Mouse (Mus musculus) heart, adult 2 months (tissue): ENCODE measurements at regions not wholly inside any gene's neighbourhood (a gene's known extent, or its start where the extent isn't known, plus 50 kb on each side); places are given as distances from the start of the nearest gene placed in this dataset.

ENCODE experiments used
- CTCF ChIP-seq: fragments of 200-600 bp; IDR thresholded peaks from 2 replicates; pipeline ENCODE4 v1.8.1; 2022; ENCODE audit warnings: antibody characterized with exemption, mild to moderate bottlenecking, moderate library complexity
- EP300 ChIP-seq: fragments of 200-500 bp; IDR thresholded peaks from 2 replicates; pipeline ENCODE4 v1.6.1; 2011; ENCODE audit warnings: low read depth, low read length, control low read depth; ENCODE audit not compliant: insufficient read depth
- POLR2A ChIP-seq: fragments of 200-500 bp; IDR thresholded peaks from 2 replicates; pipeline ENCODE4 v1.6.1; 2011; ENCODE audit warnings: mild to moderate bottlenecking, low read depth, low read length, control low read depth; ENCODE audit not compliant: insufficient read depth

DNA sequence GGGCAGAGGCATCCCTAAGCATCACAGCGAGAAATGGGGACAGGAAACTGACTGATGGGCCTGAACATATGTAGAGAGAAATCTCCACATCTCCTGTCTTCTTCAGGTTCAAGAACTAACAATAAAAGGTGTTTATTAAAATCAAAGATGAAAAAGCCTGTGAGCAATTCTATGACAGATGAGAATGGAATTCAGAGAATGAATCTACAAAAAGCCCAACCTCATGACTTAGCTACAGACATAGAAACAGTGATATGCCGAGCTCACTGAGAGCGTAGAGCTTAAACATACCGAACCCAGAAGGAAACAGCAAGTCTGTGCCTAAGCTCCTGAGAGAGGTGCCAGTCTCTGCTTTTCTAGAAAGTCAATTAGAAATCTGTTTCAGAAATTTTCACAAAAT lies 203.7 kb upstream of the Mctp2 start:
- no peak for TF ChIP-seq CTCF
- TF ChIP-seq POLR2A = no peak
- no peak for TF ChIP-seq EP300
